Mouse (Mus musculus): ENCODE measurements around the gene P2ry6. TPM values are rescaled to one million over a fixed set of nuclear protein-coding genes. Genes with fewer than 3 reads are reported as not detected.

The P2ry6 gene
- polyA plus RNA-seq, 1 experiment from 2014 or later, result 10.9 TPM

DNA sequence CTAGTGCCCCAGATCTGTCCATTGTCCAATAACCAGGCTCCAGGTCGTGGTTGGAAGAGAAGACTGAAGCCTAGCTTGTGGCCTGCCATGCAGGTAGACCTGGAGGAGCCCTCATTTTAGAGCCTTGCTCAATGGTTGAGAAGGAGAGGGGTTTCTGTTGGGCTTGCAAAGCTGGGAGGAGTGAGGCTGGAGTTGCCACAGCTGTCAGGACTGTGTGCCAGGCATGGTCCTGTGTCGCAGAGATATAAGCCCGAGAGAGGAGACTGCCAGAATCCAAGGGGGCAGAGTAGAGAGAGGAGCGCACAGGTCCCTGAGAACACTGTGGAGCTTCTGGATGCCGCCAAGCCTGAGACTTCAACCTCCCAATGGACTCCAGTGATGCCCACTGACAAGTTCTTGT lies 29.7 kb downstream of the P2ry6 start:
- no peaks in the 10 kb centered on the region for H3K36me3 ChIP-seq (ENCODE audit: insufficient read depth)
- no peak overlapping the region for H3K27ac ChIP-seq (ENCODE audit: low read depth)
- H3K9ac ChIP-seq, result no peak overlapping the region
- H3K27me3 ChIP-seq (ENCODE audit: insufficient read depth, low read length), result no peaks in the 10 kb centered on the region
- WGBS, result 66% methylated on average over 5 of the region's 5 CpGs
- TF ChIP-seq CTCF (IDR thresholded peaks at IDR 0.05; ENCODE audit: low read depth), result no peak
- H3K4me2 ChIP-seq, result no peak overlapping the region
- peak; percentile 54 for DNase-seq
- no peaks in the 10 kb centered on the region for H3K9me3 ChIP-seq (ENCODE audit: low read depth, low read length)
- H3K4me3 ChIP-seq (ENCODE audit: low read depth, low read length), result no peak overlapping the region
- no peak for ATAC-seq (ENCODE audit: insufficient read depth)
- H3K4me1 ChIP-seq (ENCODE audit: insufficient read depth), result peaks cover 7% of the 10 kb centered on the region

DNA sequence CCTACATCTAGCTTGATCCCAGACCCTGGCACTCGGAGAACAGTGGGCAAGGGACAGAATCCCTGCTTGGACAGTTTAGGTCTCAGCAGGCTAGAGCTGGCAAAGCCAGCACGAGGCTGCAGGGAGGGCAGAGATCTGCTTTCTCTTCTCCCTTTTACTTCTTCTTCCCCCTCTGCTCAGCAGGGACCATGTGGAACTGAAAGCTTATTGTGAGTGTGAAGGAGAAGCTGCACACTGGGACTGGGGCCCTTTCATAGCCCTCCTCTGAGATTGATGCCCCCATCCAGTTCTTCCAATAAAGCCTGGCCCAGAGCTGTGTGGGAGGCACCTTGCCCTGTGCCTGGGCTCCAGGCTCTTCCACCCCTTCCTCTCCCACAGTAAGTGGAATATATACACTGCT lies 30.1 kb downstream of the P2ry6 start:
- 60% methylated on average over 2 of the region's 2 CpGs for WGBS
- Histone ChIP-seq H3K9me3 (ENCODE audit: low read depth, low read length) (no peaks in the 10 kb centered on the region), H3K27me3 (ENCODE audit: insufficient read depth, low read length) (no peaks in the 10 kb centered on the region), H3K4me1 (ENCODE audit: insufficient read depth) (peaks cover 7% of the 10 kb centered on the region), H3K27ac (ENCODE audit: low read depth) (no peak overlapping the region; the same call in 1 of the 2 replicates), H3K4me3 (ENCODE audit: low read depth, low read length) (no peak overlapping the region), H3K4me2 (no peak overlapping the region), H3K36me3 (ENCODE audit: insufficient read depth) (no peaks in the 10 kb centered on the region), H3K9ac (no peak overlapping the region)
- DNase-seq, result no peak
- no peak for TF ChIP-seq CTCF (IDR thresholded peaks at IDR 0.05; ENCODE audit: low read depth)
- ATAC-seq (ENCODE audit: insufficient read depth), result no peak

DNA sequence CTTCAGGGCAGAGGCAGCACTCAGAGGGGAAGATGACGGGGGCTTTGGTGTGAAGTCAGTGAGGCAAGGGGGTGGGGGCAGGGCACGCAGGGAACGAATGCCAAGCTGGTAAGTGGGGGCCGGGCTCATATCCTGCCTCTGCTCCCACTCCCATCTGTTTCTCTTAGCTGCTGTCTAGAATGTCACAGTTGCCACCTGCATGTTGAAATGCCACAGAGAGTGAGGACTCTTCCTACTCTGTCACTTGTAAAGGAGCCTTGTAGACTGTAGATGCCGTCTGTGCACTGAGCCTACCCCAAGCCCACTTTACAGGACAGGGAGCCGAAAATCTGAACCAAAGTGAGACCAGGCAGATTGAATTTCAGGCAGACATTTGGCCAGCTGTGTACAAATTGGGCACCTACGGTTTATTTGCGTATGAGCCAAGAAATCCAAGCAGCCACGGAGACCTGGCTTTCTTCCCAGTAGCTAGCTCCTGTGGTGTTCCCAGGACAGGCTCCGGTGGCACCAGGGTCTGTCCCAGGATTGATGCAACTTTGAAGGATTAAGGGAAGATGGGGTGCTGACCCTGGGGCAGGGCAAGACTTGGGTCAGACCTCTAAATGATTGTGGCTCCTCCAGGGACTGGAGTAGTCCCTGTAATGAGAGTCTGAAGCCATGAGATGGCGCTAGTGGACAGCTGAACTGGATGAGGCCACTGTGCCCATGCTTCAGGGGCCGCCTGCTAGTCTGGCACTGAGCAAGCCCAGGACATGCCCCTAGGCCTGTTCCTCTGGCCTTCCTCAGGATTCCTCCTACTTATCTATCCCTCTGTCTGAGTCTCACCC lies 31.4 kb downstream of the P2ry6 start:
- Histone ChIP-seq H3K4me1 (ENCODE audit: insufficient read depth) (peaks cover 7% of the 10 kb centered on the region), H3K27ac (ENCODE audit: low read depth) (no peak overlapping the region), H3K27me3 (ENCODE audit: insufficient read depth, low read length) (no peaks in the 10 kb centered on the region), H3K36me3 (ENCODE audit: insufficient read depth) (no peaks in the 10 kb centered on the region), H3K9me3 (ENCODE audit: low read depth, low read length) (no peaks in the 10 kb centered on the region), H3K4me3 (ENCODE audit: low read depth, low read length) (no peak overlapping the region), H3K4me2 (no peak overlapping the region), H3K9ac (no peak overlapping the region)
- peak; percentile 88 for DNase-seq
- peak; percentile 89 for TF ChIP-seq CTCF (IDR thresholded peaks at IDR 0.05; ENCODE audit: low read depth)
- peak; percentile 68 for ATAC-seq (ENCODE audit: insufficient read depth)
- WGBS, result 32% methylated on average over 12 of the region's 12 CpGs

DNA sequence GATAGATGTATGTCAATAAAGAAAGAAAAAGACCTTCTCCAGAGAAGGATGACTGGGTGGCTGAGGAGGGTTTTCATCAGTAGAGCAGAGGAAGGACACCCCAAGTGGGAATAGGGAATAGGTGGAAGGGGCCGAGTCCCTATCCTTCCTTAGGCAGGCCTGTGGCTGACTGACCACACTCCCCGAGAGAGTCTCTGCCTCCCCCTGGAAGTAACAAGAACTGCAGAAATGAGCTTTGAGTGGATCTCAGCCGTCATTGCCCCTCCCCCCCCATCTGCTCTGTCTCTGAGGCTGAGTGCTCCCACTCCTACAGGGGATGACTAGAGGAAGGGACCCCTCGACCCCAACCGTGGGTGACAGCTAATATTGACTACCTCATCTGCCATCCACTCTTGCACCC lies 33.3 kb downstream of the P2ry6 start:
- no peaks in the 10 kb centered on the region for H3K36me3 ChIP-seq (ENCODE audit: insufficient read depth)
- no peaks in the 10 kb centered on the region for H3K27me3 ChIP-seq (ENCODE audit: insufficient read depth, low read length)
- H3K4me2 ChIP-seq, result no peak overlapping the region
- DNase-seq, result no peak
- no peak for ATAC-seq (ENCODE audit: insufficient read depth)
- no peak overlapping the region for H3K9ac ChIP-seq
- peaks cover 7% of the 10 kb centered on the region for H3K4me1 ChIP-seq (ENCODE audit: insufficient read depth)
- no peak overlapping the region for H3K4me3 ChIP-seq (ENCODE audit: low read depth, low read length)
- TF ChIP-seq CTCF (IDR thresholded peaks at IDR 0.05; ENCODE audit: low read depth), result peak; percentile 27; the same call in 1 of the 2 replicates
- H3K9me3 ChIP-seq (ENCODE audit: low read depth, low read length), result no peaks in the 10 kb centered on the region
- 28% methylated on average over 5 of the region's 5 CpGs for WGBS
- H3K27ac ChIP-seq (ENCODE audit: low read depth), result no peak overlapping the region

DNA sequence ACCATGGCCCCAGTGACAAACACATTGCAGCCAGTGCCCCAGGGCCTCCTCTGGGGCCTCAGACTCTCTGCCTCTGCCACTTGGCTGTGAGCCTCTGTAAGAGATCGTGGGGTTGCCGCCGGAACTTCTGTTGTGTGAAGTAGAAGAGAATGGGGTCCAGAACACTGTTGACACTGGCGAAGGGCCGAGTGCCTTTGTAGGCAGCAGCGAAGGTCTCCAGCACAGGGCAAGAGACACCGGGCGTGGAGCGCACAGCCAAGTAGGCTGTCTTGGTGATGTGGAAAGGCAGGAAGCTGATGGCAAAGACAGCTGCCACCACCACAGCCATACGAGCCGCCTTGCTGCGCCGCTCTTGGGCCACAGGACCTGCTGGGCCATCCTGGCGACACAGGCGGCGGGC lies 36.3 kb downstream of the P2ry6 start:
- 76% methylated on average over 16 of the region's 16 CpGs for WGBS
- no peak for TF ChIP-seq CTCF (IDR thresholded peaks at IDR 0.05; ENCODE audit: low read depth)
- no peak overlapping the region for H3K4me2 ChIP-seq
- peaks cover 4% of the 10 kb centered on the region for H3K4me1 ChIP-seq (ENCODE audit: insufficient read depth)
- H3K36me3 ChIP-seq (ENCODE audit: insufficient read depth), result no peaks in the 10 kb centered on the region
- H3K9me3 ChIP-seq (ENCODE audit: low read depth, low read length), result no peaks in the 10 kb centered on the region
- no peak overlapping the region for H3K27ac ChIP-seq (ENCODE audit: low read depth)
- no peak for DNase-seq
- no peak overlapping the region for H3K9ac ChIP-seq
- H3K4me3 ChIP-seq (ENCODE audit: low read depth, low read length), result no peak overlapping the region
- H3K27me3 ChIP-seq (ENCODE audit: insufficient read depth, low read length), result no peaks in the 10 kb centered on the region
- ATAC-seq (ENCODE audit: insufficient read depth), result no peak

DNA sequence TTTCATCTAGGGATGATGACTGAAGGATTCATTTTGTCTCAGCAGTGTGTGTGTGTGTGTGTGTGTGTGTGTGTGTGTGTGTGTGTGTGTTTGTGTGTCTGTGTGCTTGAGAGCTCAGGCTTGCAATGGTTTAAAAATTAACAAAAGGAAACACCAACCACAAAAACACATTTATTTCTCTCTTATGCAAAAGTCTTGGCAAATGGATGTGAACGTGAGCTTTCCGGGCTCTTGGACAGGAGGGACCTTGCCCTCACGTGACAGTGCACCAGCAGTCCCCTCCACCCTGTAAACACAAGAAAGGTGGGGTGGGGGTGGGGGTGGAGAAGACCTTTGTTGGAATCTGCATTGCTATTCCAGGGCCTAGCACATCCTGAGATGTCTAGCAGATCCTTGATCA lies 37.0 kb downstream of the P2ry6 start:
- ATAC-seq (ENCODE audit: insufficient read depth) (no peak), DNase-seq (no peak)
- no peak overlapping the region for H3K9ac ChIP-seq
- H3K27me3 ChIP-seq (ENCODE audit: insufficient read depth, low read length), result no peaks in the 10 kb centered on the region
- no peaks in the 10 kb centered on the region for H3K36me3 ChIP-seq (ENCODE audit: insufficient read depth)
- H3K4me2 ChIP-seq, result no peak overlapping the region
- WGBS, result 61% methylated on average over 3 of the region's 3 CpGs
- H3K4me3 ChIP-seq (ENCODE audit: low read depth, low read length), result no peak overlapping the region
- H3K9me3 ChIP-seq (ENCODE audit: low read depth, low read length), result no peaks in the 10 kb centered on the region
- no peaks in the 10 kb centered on the region for H3K4me1 ChIP-seq (ENCODE audit: insufficient read depth)
- no peak overlapping the region for H3K27ac ChIP-seq (ENCODE audit: low read depth)
- TF ChIP-seq CTCF (IDR thresholded peaks at IDR 0.05; ENCODE audit: low read depth), result no peak

DNA sequence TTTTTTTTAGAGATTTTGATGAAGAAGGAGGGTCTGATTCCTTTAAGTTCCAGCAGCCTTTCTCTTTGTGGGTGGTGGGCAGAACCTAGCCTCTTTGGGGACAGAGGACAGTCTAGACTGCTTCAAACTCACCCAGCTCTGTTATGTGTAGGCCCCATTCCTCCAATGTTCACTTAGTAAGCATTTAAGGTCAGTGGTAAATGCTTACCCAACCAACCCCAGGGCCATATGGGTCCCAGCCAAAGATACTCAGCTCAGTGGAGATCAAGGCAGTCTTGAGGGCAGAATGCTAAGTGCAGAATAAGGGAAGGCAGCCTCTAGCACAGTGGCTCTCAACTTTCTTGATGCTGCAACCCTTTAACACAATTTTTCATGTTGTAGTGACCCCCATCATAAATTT lies 40.9 kb downstream of the P2ry6 start:
- H3K4me2 ChIP-seq, result peak overlapping the region; percentile 87
- no peak for ATAC-seq (ENCODE audit: insufficient read depth)
- no peak for DNase-seq

More for the DNA sequence above, 40.9 kb downstream of the P2ry6 start:
- H3K27me3 ChIP-seq (ENCODE audit: insufficient read depth, low read length), result no peaks in the 10 kb centered on the region
- H3K9me3 ChIP-seq (ENCODE audit: low read depth, low read length), result no peaks in the 10 kb centered on the region
- peaks cover 17% of the 10 kb centered on the region for H3K36me3 ChIP-seq (ENCODE audit: insufficient read depth)
- H3K4me1 ChIP-seq (ENCODE audit: insufficient read depth), result peaks cover 16% of the 10 kb centered on the region
- TF ChIP-seq CTCF (IDR thresholded peaks at IDR 0.05; ENCODE audit: low read depth), result no peak
- no peak overlapping the region for H3K4me3 ChIP-seq (ENCODE audit: low read depth, low read length)
- H3K9ac ChIP-seq, result no peak overlapping the region
- H3K27ac ChIP-seq (ENCODE audit: low read depth), result no peak overlapping the region
